Mouse (Mus musculus) liver, postnatal 0 days (tissue): ENCODE data around the gene Aars2. TPM values are rescaled to one million over a fixed set of nuclear protein-coding genes. Genes with fewer than 3 reads are reported as not detected.

Source experiments
- ATAC-seq: fragments of 200-750 bp; cut with Nextera tagmentation; 2 replicates; pipeline ENCODE4 v1.8.0; 2017; ENCODE audit warnings: mild to moderate bottlenecking, moderate library complexity
- DNase-seq: peaks from one replicate; pipeline ENCODE4 v3.0.0-alpha.2; 2016
- H3K27ac ChIP-seq: fragments of 300-500 bp; sonication (generic); 2 replicates; pipeline ENCODE4 v1.5.1; 2014; ENCODE audit warnings: antibody characterized with exemption, moderate library complexity, mild to moderate bottlenecking, low read depth
- H3K27me3 ChIP-seq: fragments of 300-500 bp; sonication (generic); 2 replicates; pipeline ENCODE4 v1.6.1; 2014; ENCODE audit warnings: low read length, control low read depth, mixed read lengths; ENCODE audit not compliant: insufficient read depth
- H3K36me3 ChIP-seq: fragments of 300-500 bp; sonication (generic); replicated peaks from 2 replicates; pipeline ENCODE4 v1.6.1; 2014; ENCODE audit warnings: mild to moderate bottlenecking, control low read depth, low read length, moderate library complexity, mixed read lengths; ENCODE audit not compliant: insufficient read depth
- H3K4me1 ChIP-seq: fragments of 300-500 bp; sonication (generic); 2 replicates; pipeline ENCODE4 v1.6.1; 2014; ENCODE audit warnings: antibody characterized with exemption, mild to moderate bottlenecking, control low read depth; ENCODE audit not compliant: insufficient read depth
- H3K4me2 ChIP-seq: fragments of 300-500 bp; sonication (generic); 2 replicates; pipeline ENCODE4 v1.6.1; 2014; ENCODE audit warnings: low read depth, mild to moderate bottlenecking, low read length, moderate library complexity, mixed read lengths
- H3K4me3 ChIP-seq: fragments of 300-500 bp; sonication (generic); 2 replicates; pipeline ENCODE4 v1.5.1; 2014; ENCODE audit warnings: low read depth, low read length
- H3K9ac ChIP-seq: fragments of 300-500 bp; sonication (generic); replicated peaks from 2 replicates; pipeline ENCODE4 v1.6.1; 2014; ENCODE audit warnings: mild to moderate bottlenecking, moderate library complexity
- H3K9me3 ChIP-seq: fragments of 300-500 bp; sonication (generic); 2 replicates; pipeline ENCODE4 v1.6.1; 2016; ENCODE audit warnings: mild to moderate bottlenecking, control low read depth, low read length, mixed read lengths
- CTCF ChIP-seq: sonication (generic); IDR thresholded peaks from 2 replicates; pipeline ENCODE4 v1.5.1; 2016; ENCODE audit warnings: antibody characterized with exemption, low read depth
- EP300 ChIP-seq: IDR thresholded peaks from 2 replicates; pipeline ENCODE4 v1.6.1; 2016; ENCODE audit warnings: antibody characterized with exemption, low read depth, mild to moderate bottlenecking
- WGBS: fragments of 180-500 bp; shearing (Covaris S2); extraction: QIAGEN DNeasy Blood & Tissue Kit; methylation state at CpG from one replicate; pipeline ENCODE4 v1.1.7; 2014; ENCODE audit not compliant: insufficient replicate concordance; 5-methylcytosine and 5-hydroxymethylcytosine counted together
- polyA plus RNA-seq: library from polyadenylated mRNA; unstranded; fragments of >200 nt; fragmentation: Nextera tagmentation; extraction: Ambion mirVana; gene quantifications from 2 replicates; pipeline ENCODE4 v1.2.1, GENCODE M21; 2015

Gene Aars2
- polyA plus RNA-seq, 1 experiment from 2014 or later = 4.8 TPM

DNA sequence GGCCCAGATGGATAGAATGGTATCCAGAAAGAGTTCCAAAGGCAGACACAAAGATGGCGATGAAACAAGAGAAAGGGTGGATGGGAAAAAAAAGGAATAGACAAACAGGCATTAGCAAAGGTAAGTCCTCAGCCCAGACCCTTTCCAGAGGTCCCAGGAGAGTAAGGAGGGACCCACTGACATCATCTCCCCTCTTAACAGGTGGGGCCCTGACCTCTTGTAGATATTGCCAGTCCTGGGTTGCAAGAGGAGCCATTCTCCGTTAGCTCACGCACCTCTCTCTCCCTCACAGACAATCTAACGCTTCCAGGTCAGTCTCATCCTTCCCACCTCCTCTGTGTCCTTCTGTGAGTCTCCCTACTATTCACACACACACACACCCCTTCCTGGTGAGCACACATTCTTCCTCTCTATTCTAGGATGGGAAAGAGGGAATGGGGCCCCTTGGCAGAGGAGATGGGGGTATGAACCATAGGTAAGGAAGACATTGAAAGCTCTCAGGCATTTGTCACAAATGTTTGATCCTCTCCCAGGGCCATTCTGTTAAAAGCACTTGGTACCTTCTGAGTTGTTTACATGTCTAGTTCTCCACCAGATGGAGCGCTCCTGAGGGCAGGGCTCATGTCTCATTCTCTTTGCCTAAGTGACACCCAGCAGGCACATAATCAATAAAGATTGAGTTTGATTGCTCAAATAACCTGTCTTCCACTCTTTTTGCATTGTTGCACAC is 41.0 kb downstream of the Aars2 start:
- Histone ChIP-seq H3K4me1 (peaks cover 10% of the 10 kb centered on the region), H3K27ac (no peak overlapping the region), H3K9me3 (no peaks in the 10 kb centered on the region), H3K36me3 (no peaks in the 10 kb centered on the region), H3K27me3 (peaks cover 83% of the 10 kb centered on the region), H3K9ac (no peak overlapping the region), H3K4me2 (no peak overlapping the region), H3K4me3 (no peak overlapping the region)
- DNase-seq (no peak), ATAC-seq (no peak)
- 60% methylated on average over 5 of the region's 5 CpGs for WGBS
- TF ChIP-seq CTCF = no peak
- no peak for TF ChIP-seq EP300

DNA sequence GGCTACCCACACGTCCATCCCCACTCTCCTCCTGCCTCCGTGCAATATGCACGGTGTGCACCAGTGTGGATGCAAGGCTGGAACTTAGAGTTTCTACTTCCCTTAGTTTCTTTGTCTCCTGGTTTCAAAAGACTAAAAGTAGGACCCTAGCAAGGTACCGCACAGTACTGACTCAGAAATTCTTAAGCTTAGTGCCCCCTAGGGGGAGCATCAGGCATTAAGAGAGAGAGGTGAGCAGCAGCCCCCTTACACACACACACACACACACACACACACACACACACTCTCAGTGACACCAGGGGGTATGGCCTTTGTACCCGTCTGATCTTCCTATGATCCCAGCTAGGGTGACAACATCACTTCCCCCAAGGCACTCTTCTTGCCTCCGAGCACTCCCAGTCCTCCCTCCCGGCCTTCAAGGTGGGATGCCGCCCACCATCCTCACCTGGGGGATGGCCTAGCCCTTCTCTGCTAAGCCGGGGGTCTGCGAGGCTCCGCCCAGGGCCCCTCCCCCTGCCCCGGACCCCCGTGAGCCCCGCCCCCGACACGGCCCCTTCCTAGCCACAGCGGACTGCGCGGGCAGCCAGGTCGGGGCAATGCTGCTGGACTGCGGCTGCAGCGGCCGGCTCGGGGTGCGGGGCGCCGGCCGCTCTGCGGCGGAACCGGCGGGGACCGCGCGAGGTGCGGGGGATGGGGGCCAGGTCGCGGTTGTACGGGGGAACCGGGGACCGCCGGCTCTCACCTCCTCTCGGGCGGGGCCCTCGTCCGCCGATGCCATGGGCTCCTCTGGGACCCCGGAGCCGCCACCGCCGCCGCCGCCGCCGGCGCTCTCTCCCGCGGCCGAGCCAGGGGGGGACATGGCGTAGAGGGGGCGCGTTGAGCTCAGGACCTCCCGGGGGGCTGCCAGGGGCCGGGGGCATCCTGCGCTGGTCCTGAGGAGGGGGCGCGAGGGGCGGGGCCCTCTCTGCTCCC is 42.2 kb downstream of the Aars2 start:
- peaks cover 10% of the 10 kb centered on the region for H3K4me1 ChIP-seq
- TF ChIP-seq EP300 = no peak
- TF ChIP-seq CTCF = peak; percentile 29; the same call in 1 of the 2 replicates
- no peak for DNase-seq
- no peaks in the 10 kb centered on the region for H3K36me3 ChIP-seq
- peak overlapping the region; percentile 76 for H3K4me2 ChIP-seq
- H3K27me3 ChIP-seq = peaks cover 78% of the 10 kb centered on the region
- H3K9ac ChIP-seq = 0 out of 2 replicates have a peak overlapping the region, but pooled peaks have one; percentile 26
- H3K4me3 ChIP-seq = peak overlapping the region; percentile 50
- no peak for ATAC-seq
- H3K27ac ChIP-seq = no peak overlapping the region
- WGBS = 8% methylated on average over 35 of the region's 68 CpGs
- H3K9me3 ChIP-seq = no peaks in the 10 kb centered on the region

DNA sequence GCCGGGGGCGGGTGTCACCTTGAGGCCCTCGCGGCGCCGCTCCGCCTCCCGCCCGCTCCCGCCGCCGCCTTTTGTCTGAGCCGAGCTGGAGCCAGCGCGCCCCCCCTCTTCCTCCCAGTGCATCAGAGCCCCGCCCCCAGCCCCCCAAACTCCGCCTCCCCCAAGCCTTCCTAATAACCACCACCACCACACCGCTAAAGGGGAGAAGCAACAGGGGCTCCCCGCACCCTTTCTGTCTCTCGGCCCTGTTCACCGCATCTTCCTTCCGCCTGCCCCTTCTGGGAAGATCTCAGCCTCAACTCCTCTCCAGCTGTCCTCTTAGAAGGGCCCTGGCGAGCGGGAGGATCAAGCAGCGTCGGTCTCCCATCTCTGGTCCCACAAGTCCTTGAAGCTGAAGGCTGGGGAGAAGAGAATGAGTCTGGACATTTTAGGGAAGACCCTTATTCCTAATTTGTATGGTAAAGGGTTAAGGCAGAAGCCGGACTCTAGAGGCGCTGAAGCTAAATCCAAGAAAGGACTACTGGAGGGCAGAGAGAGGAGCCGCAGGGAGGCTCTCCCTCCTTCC is 43.1 kb downstream of the Aars2 start, which contains the start of gene Tmem151b:
Gene Tmem151b, minus strand, starts transcription at position 61 of the 565 bp plus-strand sequence.
- H3K4me3 ChIP-seq = peak within 1 kb of the TSS; percentile 50

DNA sequence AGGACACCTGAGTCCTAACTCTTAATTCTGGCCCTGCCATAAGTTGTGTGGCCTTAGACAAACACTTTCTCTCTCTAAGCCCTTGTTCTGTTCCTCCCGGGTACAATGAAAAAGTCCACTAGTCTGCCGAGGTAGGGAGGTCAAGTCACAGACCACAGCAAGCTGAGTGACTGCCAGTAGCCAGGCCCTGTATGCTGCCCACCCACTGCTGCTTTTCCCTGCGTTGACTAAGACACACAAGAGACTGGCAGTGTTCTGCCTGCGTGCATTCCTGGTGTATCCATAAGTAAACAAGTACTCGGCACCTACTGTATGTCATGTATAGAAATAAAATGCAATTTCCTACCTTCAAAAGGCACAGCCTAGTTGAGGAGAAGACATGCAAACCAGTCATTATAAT is 43.6 kb downstream of the Aars2 start:
- no peak overlapping the region for H3K4me2 ChIP-seq
- 34% methylated on average over 5 of the region's 5 CpGs for WGBS
- no peaks in the 10 kb centered on the region for H3K36me3 ChIP-seq
- H3K9me3 ChIP-seq = no peaks in the 10 kb centered on the region
- H3K27me3 ChIP-seq = peaks cover 64% of the 10 kb centered on the region
- H3K27ac ChIP-seq = no peak overlapping the region
- H3K4me1 ChIP-seq = peaks cover 10% of the 10 kb centered on the region
- no peak overlapping the region for H3K4me3 ChIP-seq
- ATAC-seq = no peak
- DNase-seq = no peak
- no peak overlapping the region for H3K9ac ChIP-seq
- TF ChIP-seq EP300 (no peak), CTCF (no peak)

More for the DNA sequence above, 43.1 kb downstream of the Aars2 start, which contains the start of gene Tmem151b:
- Histone ChIP-seq H3K4me2 (peak within 1 kb of the TSS; percentile 76), H3K27ac (no peak within 1 kb of the TSS), H3K4me1 (peaks cover 10% of the 10 kb centered on the region), H3K9ac (0 out of 2 replicates have a peak within 1 kb of the TSS, but pooled peaks have one; percentile 26), H3K9me3 (no peaks in the 10 kb centered on the region), H3K27me3 (peaks cover 69% of the 10 kb centered on the region), H3K36me3 (no peaks in the 10 kb centered on the region)
- TF ChIP-seq EP300 (no peak), CTCF (no peak)
- WGBS = 6% methylated on average over 12 of the region's 29 CpGs
- ATAC-seq (no peak), DNase-seq (no peak)

DNA sequence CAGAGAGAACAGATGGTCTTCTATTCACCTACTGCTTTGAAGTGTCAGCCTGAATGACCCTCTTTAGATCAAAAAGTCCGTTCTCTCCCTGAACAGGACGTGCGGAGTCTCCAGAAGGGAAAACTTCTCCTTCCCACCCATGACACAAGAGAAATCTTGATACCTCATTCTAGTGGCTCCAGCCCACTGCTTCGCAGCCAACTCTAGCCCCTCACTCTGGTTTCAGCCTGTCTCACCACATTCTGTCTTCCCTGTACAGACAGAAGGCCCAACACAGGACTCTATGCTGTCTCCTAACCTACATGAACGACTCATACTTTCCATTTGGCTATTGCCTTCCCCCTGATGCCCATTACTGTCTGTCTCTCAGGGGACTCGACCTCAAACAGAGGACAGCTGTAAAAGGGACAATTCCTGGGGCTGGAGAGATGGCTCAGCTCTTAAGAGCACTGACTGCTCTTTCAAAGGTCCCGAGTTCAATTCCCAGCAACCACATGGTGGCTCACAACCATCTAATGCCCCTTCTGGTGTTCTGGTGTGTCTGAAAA is 44.7 kb downstream of the Aars2 start:
- Histone ChIP-seq H3K4me3 (no peak overlapping the region), H3K4me2 (no peak overlapping the region), H3K27me3 (peaks cover 56% of the 10 kb centered on the region), H3K9ac (no peak overlapping the region), H3K36me3 (no peaks in the 10 kb centered on the region), H3K9me3 (no peaks in the 10 kb centered on the region), H3K27ac (no peak overlapping the region), H3K4me1 (peaks cover 10% of the 10 kb centered on the region)
- no peak for TF ChIP-seq EP300
- no peak for TF ChIP-seq CTCF
- WGBS = 63% methylated on average over 7 of the region's 7 CpGs
- ATAC-seq = no peak
- no peak for DNase-seq
